Comparison of ENCODE assay signal across 11 mouse cellular contexts in the genomic region with DNA sequence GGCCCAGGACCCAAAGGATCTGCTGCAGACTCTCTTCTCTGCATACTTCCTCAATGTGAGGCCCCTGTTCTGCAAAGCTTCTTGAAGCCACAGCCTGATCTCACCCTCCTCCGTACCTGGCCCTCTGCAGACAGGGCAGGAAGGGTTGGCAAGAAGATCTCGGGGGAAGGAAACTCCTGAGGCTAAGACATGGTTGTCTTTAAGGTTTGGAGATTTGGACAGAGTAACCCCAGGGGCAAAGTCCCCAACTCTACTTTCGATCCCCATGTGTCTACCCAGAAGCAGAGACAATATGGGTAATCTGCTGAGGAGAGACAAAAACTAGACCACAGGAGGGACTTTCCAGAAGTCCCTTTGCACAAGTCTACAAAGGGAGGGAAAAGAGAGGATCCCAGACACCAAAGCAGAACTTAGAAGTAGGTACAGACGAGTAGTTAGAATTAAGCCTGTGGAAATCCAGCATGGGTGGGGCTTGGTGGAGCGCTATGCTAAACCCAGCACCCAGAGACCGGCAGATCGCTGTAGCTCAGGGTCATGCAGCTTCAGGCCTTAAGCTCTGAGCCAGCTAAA. TPM values are rescaled to one million over a fixed set of nuclear protein-coding genes. Genes with fewer than 3 reads are reported as not detected.
A peak's percentile ranks its signal among the peaks of the same experiment; 100 is the strongest.
DNase-seq lines count a peak whose midpoint lies in the region; ATAC-seq and TF ChIP-seq lines count a peak whose summit lies in the region.
"Had no signal": no experiment of that assay in that cellular context is flagged by ENCODE, and none has a peak within 500 bp of the region (broad histone marks: within the 10 kb centered on the region; RNA-seq: fewer than 3 reads in every experiment).

No protein-coding gene starts in this region.

- H3K27ac ChIP-seq in heart, adult 2 months = peak overlapping the region; percentile 39; the same call in 1 of the 2 replicates
- peak overlapping the region; percentile 93 for H3K27ac ChIP-seq in embryonic facial prominence, embryonic 10.5 days (replicated peaks)
- peak overlapping the region; percentile 92 for H3K27ac ChIP-seq in limb, embryonic 15.5 days

- no peaks in the 10 kb centered on the region for H3K79me2 ChIP-seq in heart, adult 2 months (replicated peaks; ENCODE audit: control insufficient read depth, insufficient read depth, low read length)

- no peak overlapping the region; the same call in 1 of the 2 replicates for H3K4me2 ChIP-seq in limb, embryonic 15.5 days
- H3K4me2 ChIP-seq: lung, embryonic 14.5 days had no signal

- peaks cover 14% of the 10 kb centered on the region for H3K4me1 ChIP-seq in heart, adult 2 months (ENCODE audit: control insufficient read depth, insufficient read depth, low read length)
- H3K4me1 ChIP-seq in embryonic facial prominence, embryonic 10.5 days = peaks cover 55% of the 10 kb centered on the region
- peaks cover 73% of the 10 kb centered on the region for H3K4me1 ChIP-seq in limb, embryonic 15.5 days

- no peaks in the 10 kb centered on the region for H3K27me3 ChIP-seq in heart, adult 2 months (ENCODE audit: control insufficient read depth, insufficient read depth, low read length)
- H3K27me3 ChIP-seq in embryonic facial prominence, embryonic 10.5 days (replicated peaks; ENCODE audit: low read depth, poor library complexity, severe bottlenecking) = no peaks in the 10 kb centered on the region
- H3K27me3 ChIP-seq in limb, embryonic 15.5 days = no peaks in the 10 kb centered on the region

- no peak overlapping the region for H3K9ac ChIP-seq in heart, adult 2 months (ENCODE audit: low read depth, low read length)
- H3K9ac ChIP-seq in limb, embryonic 15.5 days = no peak overlapping the region
- H3K9ac ChIP-seq: lung, embryonic 14.5 days had no signal

- H3K9me3 ChIP-seq in embryonic facial prominence, embryonic 10.5 days = no peaks in the 10 kb centered on the region
- H3K9me3 ChIP-seq in limb, embryonic 15.5 days = no peaks in the 10 kb centered on the region

- no peaks in the 10 kb centered on the region for H3K36me3 ChIP-seq in heart, adult 2 months (ENCODE audit: control insufficient read depth, insufficient read depth, low read length)
- H3K36me3 ChIP-seq in embryonic facial prominence, embryonic 10.5 days (replicated peaks) = no peaks in the 10 kb centered on the region
- no peaks in the 10 kb centered on the region for H3K36me3 ChIP-seq in limb, embryonic 15.5 days

- 77% methylated on average over 7 of the region's 7 CpGs for WGBS in heart, adult 2 months
- 80% methylated on average over 7 of the region's 7 CpGs for WGBS in embryonic facial prominence, embryonic 10.5 days
- 66% methylated on average over 7 of the region's 7 CpGs for WGBS in limb, embryonic 15.5 days

- no peak for ATAC-seq in limb, embryonic 15.5 days (ENCODE audit: insufficient number of reproducible peaks, low FRiP score, low TSS enrichment, low read depth)

- TF ChIP-seq EP300 in heart, adult 2 months (IDR thresholded peaks at IDR 0.05; ENCODE audit: insufficient read depth, low read depth, low read length) = no peak

- intact Hi-C loops in heart, adult 2 months (cut with DNase I) = no loop called here
- intact Hi-C loops in heart, postnatal 25 days (cut with DNase I) = no loop called here

- no peak overlapping the region for H3K4me3 ChIP-seq in heart, adult 2 months
- no peak overlapping the region for H3K4me3 ChIP-seq in embryonic facial prominence, embryonic 10.5 days
- no peak overlapping the region for H3K4me3 ChIP-seq in limb, embryonic 15.5 days

- TF ChIP-seq CTCF in heart, adult 2 months (IDR thresholded peaks at IDR 0.05) = no peak

- no peak for TF ChIP-seq POLR2A in heart, adult 2 months (IDR thresholded peaks at IDR 0.05; ENCODE audit: insufficient read depth, low read depth, low read length)

- peak in 1 of 2 experiments; percentile 32 for DNase-seq in heart, adult 2 months
- DNase-seq in heart, postnatal 25 days (ENCODE audit: low spot score) = no peak
- DNase-seq in 3134 (ENCODE audit: extremely low read depth, insufficient read length, low spot score) = peak; percentile 66
- DNase-seq in embryonic facial prominence, embryonic 10.5 days (ENCODE audit: low spot score) = no peak
- DNase-seq in urinary bladder, postnatal 36 days (ENCODE audit: low spot score in 2 of 2) = no peak
- DNase-seq in yolk sac, embryonic 10.5 days (ENCODE audit: low spot score) = no peak
- no peak for DNase-seq in kidney, adult 8-10 months
- DNase-seq: gastrocnemius, postnatal 36 days; kidney, postnatal 4 days; lung, embryonic 14.5 days had no signal

RNA-seq across cellular contexts. Expression of gene Lmna, which starts 3.9 kb away (rescaled TPM):
- 100 to 1,000 TPM; 117 to 138 TPM for total RNA-seq in heart, adult 2 months (2021)
- polyA plus RNA-seq in heart, adult 2 months (2012; rRNA removed) = 67.3 and 85.2 TPM in 2 replicates
- 100 to 1,000 TPM; 121 to 132 TPM for total RNA-seq in heart, postnatal 25 days (2021)
- polyA plus RNA-seq in embryonic facial prominence, embryonic 10.5 days (2016; fragmentation: Nextera tagmentation; extraction: Ambion mirVana) = 15.2 and 17.9 TPM in 2 replicates
- polyA plus RNA-seq in limb, embryonic 15.5 days (2015; fragmentation: Nextera tagmentation; extraction: Ambion mirVana) = 635 and 751 TPM in 2 replicates

RNA-seq across cellular contexts. Expression of gene Mex3a, which starts 18.6 kb away (rescaled TPM):
- under 1 TPM; 0.42 to 0.45 TPM for total RNA-seq in heart, adult 2 months (2021)
- 0.27 and 0.59 TPM in 2 replicates for polyA plus RNA-seq in heart, adult 2 months (2012; rRNA removed)
- under 1 TPM; 0.39 to 0.61 TPM for total RNA-seq in heart, postnatal 25 days (2021)
- polyA plus RNA-seq in embryonic facial prominence, embryonic 10.5 days (2016; fragmentation: Nextera tagmentation; extraction: Ambion mirVana) = 33.6 and 37.4 TPM in 2 replicates
- polyA plus RNA-seq in limb, embryonic 15.5 days (2015; fragmentation: Nextera tagmentation; extraction: Ambion mirVana) = 17.6 and 21.0 TPM in 2 replicates

RNA-seq across cellular contexts. Expression of gene Rab25, which starts 34.5 kb away (rescaled TPM):
- total RNA-seq in heart, adult 2 months (2021) = not detected
- 2.2 TPM in 1 of 2 replicates, not detected in the other for polyA plus RNA-seq in heart, adult 2 months (2012; rRNA removed)
- total RNA-seq in heart, postnatal 25 days (2021) = not detected
- 4.9 and 5.8 TPM in 2 replicates for polyA plus RNA-seq in embryonic facial prominence, embryonic 10.5 days (2016; fragmentation: Nextera tagmentation; extraction: Ambion mirVana)
- polyA plus RNA-seq in limb, embryonic 15.5 days (2015; fragmentation: Nextera tagmentation; extraction: Ambion mirVana) = 144 and 148 TPM in 2 replicates
- total RNA-seq: gastrocnemius, postnatal 36 days had no signal

RNA-seq across cellular contexts. Expression of gene Lamtor2, which starts 39.2 kb away (rescaled TPM):
- 100 to 1,000 TPM in 1 of 2 experiments, 10 to 100 TPM in 1; 94.3 to 104 TPM for total RNA-seq in heart, adult 2 months (2021)
- polyA plus RNA-seq in heart, adult 2 months (2012; rRNA removed) = 118 TPM in 2 replicates
- total RNA-seq in heart, postnatal 25 days (2021) = 10 to 100 TPM; 84.2 to 92.5 TPM
- 158 and 161 TPM in 2 replicates for polyA plus RNA-seq in embryonic facial prominence, embryonic 10.5 days (2016; fragmentation: Nextera tagmentation; extraction: Ambion mirVana)
- 194 and 207 TPM in 2 replicates for polyA plus RNA-seq in limb, embryonic 15.5 days (2015; fragmentation: Nextera tagmentation; extraction: Ambion mirVana)

RNA-seq across cellular contexts. Expression of gene Ubqln4, which starts 39.9 kb away (rescaled TPM):
- 10 to 100 TPM; 70.1 to 76.5 TPM for total RNA-seq in heart, adult 2 months (2021)
- 69.3 and 86.7 TPM in 2 replicates for polyA plus RNA-seq in heart, adult 2 months (2012; rRNA removed)
- total RNA-seq in heart, postnatal 25 days (2021) = 10 to 100 TPM; 67.4 to 71.2 TPM
- 68.6 and 77.9 TPM in 2 replicates for polyA plus RNA-seq in embryonic facial prominence, embryonic 10.5 days (2016; fragmentation: Nextera tagmentation; extraction: Ambion mirVana)
- polyA plus RNA-seq in limb, embryonic 15.5 days (2015; fragmentation: Nextera tagmentation; extraction: Ambion mirVana) = 39.6 and 44.1 TPM in 2 replicates

Comparison
In these comparisons a context has a peak if more than half of its experiments do, and no peak if none do; other contexts are left out.
1. H3K27ac ChIP-seq: peak in every context shown above with its lines; median percentile 93 in embryonic facial prominence, embryonic 10.5 days; 92 in limb, embryonic 15.5 days; 39 in heart, adult 2 months.
2. RNA of gene Mex3a, which starts 18.6 kb away (polyA plus RNA-seq): 33.6 to 37.4 TPM in embryonic facial prominence, embryonic 10.5 days and 17.6 to 21.0 TPM in limb, embryonic 15.5 days; 0.27 to 0.59 TPM in heart, adult 2 months; every median in the first group is over 10 times any median in the second.
3. RNA of gene Rab25, which starts 34.5 kb away (polyA plus RNA-seq): 144 to 148 TPM in limb, embryonic 15.5 days; 4.9 to 5.8 TPM in embryonic facial prominence, embryonic 10.5 days and 2.2 TPM in heart, adult 2 months; every median in the first group is over 10 times any median in the second.